Mouse (Mus musculus) limb, embryonic 14.5 days (tissue): Measurements from ENCODE around the gene Pdcl3. TPM values are rescaled to one million over a fixed set of nuclear protein-coding genes. Genes with fewer than 3 reads are reported as not detected.

Source experiments
- ATAC-seq: fragments of 200-750 bp; cut with Nextera tagmentation; 2 replicates; pipeline ENCODE4 v1.8.0; 2017; ENCODE audit warnings: low read depth, moderate number of reproducible peaks, moderate TSS enrichment; ENCODE audit not compliant: low FRiP score
- DNase-seq: peaks from one replicate; pipeline ENCODE4 v3.0.0-alpha.2; 2015; ENCODE audit warnings: low spot score
- H3K27ac ChIP-seq: fragments of 300-500 bp; sonication (generic); replicated peaks from 2 replicates; pipeline ENCODE4 v1.5.1; 2014; ENCODE audit warnings: low read depth, mild to moderate bottlenecking, low read length, moderate library complexity, mixed read lengths
- H3K27me3 ChIP-seq: fragments of 300-500 bp; sonication (generic); 2 replicates; pipeline ENCODE4 v1.6.1; 2014; ENCODE audit warnings: low read length, mixed read lengths; ENCODE audit not compliant: control insufficient read depth, insufficient read depth
- H3K36me3 ChIP-seq: fragments of 300-500 bp; sonication (generic); 2 replicates; pipeline ENCODE4 v1.6.1; 2014; ENCODE audit warnings: mild to moderate bottlenecking, low read length, moderate library complexity, mixed read lengths; ENCODE audit not compliant: control insufficient read depth, insufficient read depth
- H3K4me1 ChIP-seq: fragments of 300-500 bp; sonication (generic); 2 replicates; pipeline ENCODE4 v1.6.1; 2014; ENCODE audit warnings: antibody characterized with exemption, low read length, mixed read lengths; ENCODE audit not compliant: control insufficient read depth, insufficient read depth
- H3K4me2 ChIP-seq: fragments of 300-500 bp; sonication (generic); replicated peaks from 2 replicates; pipeline ENCODE4 v1.6.1; 2014; ENCODE audit warnings: low read depth, mild to moderate bottlenecking, low read length, moderate library complexity; ENCODE audit not compliant: severe bottlenecking
- H3K4me3 ChIP-seq: fragments of 300-500 bp; sonication (generic); replicated peaks from 2 replicates; pipeline ENCODE4 v1.5.1; 2014; ENCODE audit warnings: low read length
- H3K9ac ChIP-seq: fragments of 300-500 bp; sonication (generic); 2 replicates; pipeline ENCODE4 v1.6.1; 2014; ENCODE audit warnings: mild to moderate bottlenecking, low read depth, low read length, moderate library complexity; ENCODE audit not compliant: severe bottlenecking
- H3K9me3 ChIP-seq: fragments of 300-500 bp; sonication (generic); 2 replicates; pipeline ENCODE4 v1.6.1; 2016; ENCODE audit warnings: low read length; ENCODE audit not compliant: control insufficient read depth
- POLR2A ChIP-seq: fragments of 200-500 bp; IDR thresholded peaks from 2 replicates; pipeline ENCODE4 v1.8.0; 2012; ENCODE audit warnings: inconsistent platforms, mild to moderate bottlenecking, moderate library complexity, borderline replicate concordance; ENCODE audit not compliant: insufficient read depth, insufficient read length; ENCODE audit errors: extremely low read depth
- WGBS: fragments of 180-500 bp; shearing (Covaris S2); extraction: QIAGEN DNeasy Blood & Tissue Kit; methylation state at CpG from one replicate; pipeline ENCODE4 v1.1.7; 2014; 5-methylcytosine and 5-hydroxymethylcytosine counted together
- polyA plus RNA-seq, 2 experiments: library from polyadenylated mRNA; depleted of rRNA in 1 of 2; stranded (reverse) in 1 of 2; unstranded in 1 of 2; fragments of >200 nt; fragmentation: Nextera tagmentation in 1 of 2; extraction: Ambion mirVana in 1 of 2; gene quantifications; 2 replicates each; pipeline versions ENCODE4 v1.2.1 to v1.2.3; 2012 to 2014

The Pdcl3 gene
- polyA plus RNA-seq, 2 experiments: 85.8 to 143 TPM

DNA sequence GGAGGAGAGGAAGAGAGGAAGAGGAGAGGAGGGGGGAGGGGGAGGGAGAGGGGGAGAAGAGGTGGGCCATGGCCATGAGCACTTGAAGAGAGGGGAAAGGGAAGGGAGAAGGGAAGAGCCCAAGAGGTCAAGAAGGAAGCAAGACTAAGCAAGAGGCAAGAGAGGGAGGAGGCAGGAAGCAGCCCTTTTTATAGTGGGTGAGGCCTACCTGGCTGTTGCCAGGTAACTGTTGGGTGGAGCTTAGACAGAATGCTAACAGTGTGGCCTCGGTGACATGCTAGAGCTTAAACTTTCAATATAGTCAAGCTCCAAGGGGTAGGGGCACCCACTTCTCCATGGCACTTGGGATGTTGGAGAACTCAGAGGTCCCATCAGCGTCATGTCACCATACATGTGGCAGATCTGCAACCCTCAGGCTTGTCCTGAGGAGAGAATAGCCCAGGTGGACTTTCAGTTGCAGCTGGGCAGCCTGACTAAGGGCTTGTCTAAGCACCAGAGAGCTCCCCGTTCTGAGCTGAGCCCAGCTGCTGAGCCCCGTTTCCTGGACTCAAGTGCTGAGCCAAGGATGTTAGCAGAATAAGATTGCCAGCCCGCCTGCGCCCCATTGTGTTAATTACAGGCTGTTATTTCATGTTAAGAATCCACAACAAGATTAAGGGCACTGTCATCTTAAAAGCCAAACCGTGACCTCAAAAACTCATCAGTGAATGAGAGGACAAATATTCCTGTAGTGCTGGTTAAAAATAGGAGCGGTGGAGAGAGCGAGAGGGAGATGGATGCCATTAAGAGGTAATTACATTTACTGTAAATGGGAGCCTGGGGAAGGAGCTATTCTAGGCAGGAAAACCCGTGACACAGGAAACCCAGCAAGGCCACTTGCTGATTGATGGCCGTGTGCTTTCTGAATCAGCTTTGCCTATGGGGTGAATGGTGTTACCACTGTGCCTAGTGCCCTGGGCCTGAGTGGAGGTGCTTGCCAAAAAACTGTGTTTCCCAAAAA, 21.7 kb downstream of the Pdcl3 start:
- H3K9me3 ChIP-seq: no peaks in the 10 kb centered on the region
- no peak overlapping the region for H3K9ac ChIP-seq
- 35% methylated on average over 11 of the region's 11 CpGs for WGBS
- no peak overlapping the region for H3K4me3 ChIP-seq
- H3K4me2 ChIP-seq: no peak overlapping the region
- H3K27ac ChIP-seq: no peak overlapping the region
- no peak for ATAC-seq
- no peaks in the 10 kb centered on the region for H3K27me3 ChIP-seq
- DNase-seq: no peak
- H3K4me1 ChIP-seq: 0 out of 2 replicates have a peak, but pooled peaks cover 2% of the 10 kb centered on the region
- TF ChIP-seq POLR2A: no peak
- H3K36me3 ChIP-seq: no peaks in the 10 kb centered on the region

DNA sequence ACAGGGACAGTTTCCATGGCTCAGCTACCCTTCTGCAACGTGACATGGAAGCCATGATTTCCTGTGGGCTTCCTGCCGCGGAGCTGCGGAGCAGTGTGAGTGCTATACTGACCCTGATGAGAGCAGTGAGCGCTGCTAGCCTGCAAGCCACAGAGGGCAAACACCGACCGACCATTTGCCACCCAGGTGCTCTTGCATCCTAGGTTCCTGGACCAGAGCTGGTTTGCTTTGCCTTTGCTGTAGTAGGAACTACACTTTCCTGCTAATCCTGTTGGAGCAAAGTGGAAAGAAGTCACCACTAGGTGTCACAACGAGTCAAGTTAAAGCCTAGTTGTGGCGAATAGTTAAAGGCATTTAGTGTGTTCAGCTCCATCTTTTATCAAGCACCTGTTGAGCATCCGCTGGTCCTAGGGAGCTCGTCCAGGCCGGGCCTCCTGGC, 25.2 kb downstream of the Pdcl3 start:
- no peaks in the 10 kb centered on the region for H3K27me3 ChIP-seq
- 16% methylated on average over 12 of the region's 12 CpGs for WGBS
- H3K4me3 ChIP-seq: no peak overlapping the region
- no peaks in the 10 kb centered on the region for H3K36me3 ChIP-seq
- H3K4me2 ChIP-seq: no peak overlapping the region
- H3K4me1 ChIP-seq: 0 out of 2 replicates have a peak, but pooled peaks cover 2% of the 10 kb centered on the region
- DNase-seq (peak; percentile 91), ATAC-seq (peak; percentile 57)
- no peaks in the 10 kb centered on the region for H3K9me3 ChIP-seq
- no peak overlapping the region for H3K9ac ChIP-seq
- no peak overlapping the region for H3K27ac ChIP-seq
- TF ChIP-seq POLR2A: no peak

DNA sequence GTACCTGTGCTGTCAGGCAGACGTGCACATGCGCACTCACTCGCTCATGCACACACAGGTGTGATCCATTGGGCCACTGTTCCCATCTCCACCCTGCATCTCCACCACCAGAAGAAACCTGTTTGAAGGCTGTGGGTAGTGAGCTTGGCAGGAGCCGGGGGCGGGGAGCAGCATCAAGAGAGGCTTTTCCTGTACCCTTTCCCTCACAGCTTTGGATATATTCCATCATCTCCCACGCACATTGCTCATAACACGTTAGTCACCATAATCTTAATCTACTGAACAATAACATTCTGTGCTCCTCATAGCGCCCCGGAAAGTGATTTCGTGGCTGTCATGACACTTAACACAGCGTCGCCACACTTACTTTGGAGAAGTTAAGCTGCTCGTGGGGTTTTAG, 27.2 kb downstream of the Pdcl3 start:
- Histone ChIP-seq H3K9ac (no peak overlapping the region), H3K27me3 (no peaks in the 10 kb centered on the region), H3K27ac (no peak overlapping the region), H3K4me1 (no peaks in the 10 kb centered on the region), H3K9me3 (no peaks in the 10 kb centered on the region), H3K4me3 (no peak overlapping the region), H3K36me3 (no peaks in the 10 kb centered on the region), H3K4me2 (no peak overlapping the region)
- no peak for TF ChIP-seq POLR2A
- DNase-seq (no peak), ATAC-seq (no peak)
- WGBS: 86% methylated on average over 13 of the region's 13 CpGs

DNA sequence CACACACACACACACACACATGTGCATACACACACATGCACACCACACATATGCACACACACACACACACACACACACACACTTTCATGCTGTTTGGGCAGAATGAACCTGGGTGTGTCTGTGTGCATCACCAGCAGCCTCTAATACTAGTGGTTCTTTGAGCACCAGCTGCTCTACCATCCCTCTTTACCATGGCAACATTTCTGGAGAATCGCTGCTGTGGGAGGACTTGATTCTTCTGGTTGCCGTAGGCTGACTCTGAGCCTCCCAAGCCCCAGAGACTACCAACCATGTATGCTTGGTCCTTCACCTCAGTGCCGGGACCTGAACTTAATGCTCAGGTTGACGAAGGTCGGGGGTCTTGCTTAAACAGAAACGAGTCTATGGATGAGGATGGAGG, 28.4 kb downstream of the Pdcl3 start:
- Histone ChIP-seq H3K4me2 (no peak overlapping the region), H3K9ac (no peak overlapping the region), H3K27me3 (no peaks in the 10 kb centered on the region), H3K9me3 (no peaks in the 10 kb centered on the region), H3K4me1 (no peaks in the 10 kb centered on the region), H3K27ac (no peak overlapping the region), H3K4me3 (no peak overlapping the region), H3K36me3 (no peaks in the 10 kb centered on the region)
- ATAC-seq (no peak), DNase-seq (no peak)
- 90% methylated on average over 6 of the region's 6 CpGs for WGBS
- TF ChIP-seq POLR2A: no peak

DNA sequence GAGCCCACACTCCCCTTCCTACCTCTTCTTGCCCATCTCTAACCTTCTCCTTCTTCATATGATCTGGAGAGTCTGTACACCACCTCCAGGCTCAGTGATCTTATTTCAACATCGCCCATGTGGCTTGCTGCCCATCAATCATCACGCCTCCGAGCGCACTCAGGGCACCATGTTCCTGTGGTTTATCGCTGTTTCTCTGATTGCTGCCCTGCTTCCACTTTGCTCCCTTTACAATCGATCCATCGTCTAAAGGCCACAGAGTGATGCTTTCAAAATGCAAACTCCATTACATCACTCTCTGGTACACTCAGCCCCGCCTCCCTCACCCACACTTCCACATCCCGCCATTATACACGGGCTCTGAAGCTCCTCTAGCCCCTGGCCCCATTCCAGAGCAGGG, 30.1 kb downstream of the Pdcl3 start:
- WGBS: 83% methylated on average over 10 of the region's 10 CpGs
- TF ChIP-seq POLR2A: no peak
- Histone ChIP-seq H3K36me3 (no peaks in the 10 kb centered on the region), H3K27ac (no peak overlapping the region), H3K9me3 (no peaks in the 10 kb centered on the region), H3K4me3 (no peak overlapping the region), H3K4me1 (no peaks in the 10 kb centered on the region), H3K4me2 (no peak overlapping the region), H3K27me3 (no peaks in the 10 kb centered on the region), H3K9ac (no peak overlapping the region)
- no peak for DNase-seq
- ATAC-seq: no peak
